Mouse (Mus musculus) small intestine, adult 2 months (tissue): ENCODE results near the gene Pcna.

Source experiments
- CTCF ChIP-seq: fragments of 200-500 bp; IDR thresholded peaks from 2 replicates; pipeline ENCODE4 v1.5.1; 2012; ENCODE audit warnings: low read depth, mild to moderate bottlenecking, control low read depth, inconsistent platforms, low read length, moderate library complexity, mixed read lengths; ENCODE audit not compliant: insufficient replicate concordance, insufficient read length; ENCODE audit errors: extremely low read depth
- POLR2A ChIP-seq: fragments of 200-500 bp; IDR thresholded peaks from 2 replicates; pipeline ENCODE4 v1.6.1; 2012; ENCODE audit warnings: low read depth, mild to moderate bottlenecking, control low read depth, inconsistent platforms, low read length, moderate library complexity

DNA sequence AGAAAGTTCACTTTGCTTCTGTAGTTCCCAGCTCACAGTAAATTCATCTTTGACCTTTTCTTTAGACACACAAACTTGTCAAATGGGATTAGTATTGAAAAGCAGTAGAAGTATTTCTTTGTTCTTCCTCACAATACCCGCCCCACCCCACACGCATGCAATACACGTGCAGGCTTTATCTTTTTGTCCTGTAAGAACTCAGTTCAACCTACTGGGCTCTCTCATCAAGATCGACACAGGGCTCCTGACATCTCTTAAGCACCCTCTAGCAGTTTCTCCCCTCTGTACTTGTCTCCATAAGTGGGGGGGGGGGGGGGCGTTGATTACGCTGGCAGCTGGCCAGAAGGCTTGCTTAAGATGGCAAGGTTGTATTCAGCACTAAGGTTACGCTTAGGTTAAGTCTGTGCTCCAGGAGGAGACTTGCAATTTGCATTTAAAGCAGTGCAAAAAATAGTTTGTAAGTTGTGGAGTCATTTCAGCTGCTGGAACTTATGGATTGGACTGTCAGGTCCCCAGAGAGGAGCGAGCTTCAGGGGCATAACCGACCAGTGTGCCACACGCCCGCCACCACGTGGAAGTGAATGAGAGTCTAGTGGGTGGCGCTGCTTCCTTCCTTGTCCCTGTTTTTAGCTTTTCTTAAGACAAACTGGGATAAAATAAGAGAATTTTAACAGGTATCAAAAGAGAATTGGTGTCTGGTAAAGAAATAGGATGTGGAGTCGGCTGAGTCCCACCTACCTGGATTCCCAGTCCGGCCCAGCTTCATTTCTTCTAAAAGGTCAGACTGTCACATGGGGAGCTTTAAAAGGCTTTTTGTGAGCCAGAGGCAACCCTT lies 30.3 kb upstream of the Pcna start:
- TF ChIP-seq CTCF (no peak), POLR2A (no peak)
